Mouse (Mus musculus): ENCODE results near the gene Gm45261. TPM values are rescaled to one million over a fixed set of nuclear protein-coding genes. Genes with fewer than 3 reads are reported as not detected.

Gm45261 gene
- polyA plus RNA-seq, 2 experiments: not detected

GRCm38 (mm10) chr1:80416329-80416728 is 44.9 kb downstream of the Gm45261 start:
- Histone ChIP-seq H3K4me3 (ENCODE audit: insufficient read depth in 1 of 2, low read depth in 2 of 2, low read length in 2 of 2) (no peak overlapping the region), H3K36me3 (replicated peaks; ENCODE audit: control insufficient read depth, insufficient read depth, low read depth) (no peaks in the 10 kb centered on the region), H3K4me1 (replicated peaks; ENCODE audit: control insufficient read depth in 2 of 2, insufficient read depth in 2 of 2, low read length in 1 of 2) (peaks cover 0 to 2% of the 10 kb centered on the region in 2 experiments; a peak in 1 of 4 replicates), H3K4me2 (ENCODE audit: low read depth) (no peak overlapping the region), H3K9ac (replicated peaks) (no peak overlapping the region), H3K9me3 (ENCODE audit: control insufficient read depth, low read length) (no peaks in the 10 kb centered on the region), H3K27ac (no peak overlapping the region), H3K27me3 (ENCODE audit: control insufficient read depth, insufficient read depth, low read length) (no peaks in the 10 kb centered on the region)
- DNase-seq (ENCODE audit: low read depth in 3 of 3, low spot score in 3 of 3): no peak
- WGBS (ENCODE audit: insufficient replicate concordance): 53% methylated on average over 5 of the region's 5 CpGs
- ATAC-seq (ENCODE audit: insufficient read depth): no peak
- TF ChIP-seq CTCF (IDR thresholded peaks at IDR 0.05; ENCODE audit: low read depth) (no peak), EP300 (IDR thresholded peaks at IDR 0.05; ENCODE audit: low read depth) (no peak)

- TF ChIP-seq EP300 (IDR thresholded peaks at IDR 0.05; ENCODE audit: low read depth): no peak
- no peak for TF ChIP-seq CTCF (IDR thresholded peaks at IDR 0.05; ENCODE audit: low read depth)
- no peak overlapping the region for H3K27ac ChIP-seq
- H3K4me3 ChIP-seq (ENCODE audit: insufficient read depth in 1 of 2, low read depth in 2 of 2, low read length in 2 of 2): no peak overlapping the region
- no peaks in the 10 kb centered on the region for H3K9me3 ChIP-seq (ENCODE audit: control insufficient read depth, low read length)
- H3K36me3 ChIP-seq (replicated peaks; ENCODE audit: control insufficient read depth, insufficient read depth, low read depth): no peaks in the 10 kb centered on the region
- no peak for ATAC-seq (ENCODE audit: insufficient read depth)
- 43% methylated on average over 2 of the region's 2 CpGs for WGBS (ENCODE audit: insufficient replicate concordance)
- no peak overlapping the region for H3K9ac ChIP-seq (replicated peaks)
- no peak for DNase-seq (ENCODE audit: low read depth in 3 of 3, low spot score in 3 of 3)
- H3K4me2 ChIP-seq (ENCODE audit: low read depth): no peak overlapping the region
- H3K4me1 ChIP-seq (replicated peaks; ENCODE audit: control insufficient read depth in 2 of 2, insufficient read depth in 2 of 2, low read length in 1 of 2): no peaks in the 10 kb centered on the region
- H3K27me3 ChIP-seq (ENCODE audit: control insufficient read depth, insufficient read depth, low read length): no peaks in the 10 kb centered on the region
Observed at GRCm38 (mm10) chr1:80412521-80412920, 48.7 kb downstream of the Gm45261 start.

- Histone ChIP-seq H3K27ac (no peak overlapping the region), H3K4me3 (ENCODE audit: insufficient read depth in 1 of 2, low read depth in 2 of 2, low read length in 2 of 2) (no peak overlapping the region), H3K4me1 (replicated peaks; ENCODE audit: control insufficient read depth in 2 of 2, insufficient read depth in 2 of 2, low read length in 1 of 2) (no peaks in the 10 kb centered on the region), H3K27me3 (ENCODE audit: control insufficient read depth, insufficient read depth, low read length) (no peaks in the 10 kb centered on the region), H3K4me2 (ENCODE audit: low read depth) (no peak overlapping the region), H3K36me3 (replicated peaks; ENCODE audit: control insufficient read depth, insufficient read depth, low read depth) (no peaks in the 10 kb centered on the region), H3K9me3 (ENCODE audit: control insufficient read depth, low read length) (no peaks in the 10 kb centered on the region), H3K9ac (replicated peaks) (no peak overlapping the region)
- no peak for DNase-seq (ENCODE audit: low read depth in 3 of 3, low spot score in 3 of 3)
- ATAC-seq (ENCODE audit: insufficient read depth): no peak
- TF ChIP-seq EP300 (IDR thresholded peaks at IDR 0.05; ENCODE audit: low read depth): no peak
- TF ChIP-seq CTCF (IDR thresholded peaks at IDR 0.05; ENCODE audit: low read depth): no peak
Observed at GRCm38 (mm10) chr1:80410229-80410973, 50.8 kb downstream of the Gm45261 start.

GRCm38 (mm10) chr1:80409467-80410105 is 51.7 kb downstream of the Gm45261 start:
- ATAC-seq (ENCODE audit: insufficient read depth) (no peak), DNase-seq (ENCODE audit: low read depth in 3 of 3, low spot score in 3 of 3) (no peak)
- H3K9me3 ChIP-seq (ENCODE audit: control insufficient read depth, low read length): no peaks in the 10 kb centered on the region
- H3K27ac ChIP-seq: no peak overlapping the region
- TF ChIP-seq CTCF (IDR thresholded peaks at IDR 0.05; ENCODE audit: low read depth) (no peak), EP300 (IDR thresholded peaks at IDR 0.05; ENCODE audit: low read depth) (no peak)
- no peak overlapping the region for H3K4me3 ChIP-seq (ENCODE audit: insufficient read depth in 1 of 2, low read depth in 2 of 2, low read length in 2 of 2)
- H3K4me2 ChIP-seq (ENCODE audit: low read depth): no peak overlapping the region
- no peak overlapping the region for H3K9ac ChIP-seq (replicated peaks)
- 33% methylated on average over 6 of the region's 6 CpGs for WGBS (ENCODE audit: insufficient replicate concordance)
- H3K4me1 ChIP-seq (replicated peaks; ENCODE audit: control insufficient read depth in 2 of 2, insufficient read depth in 2 of 2, low read length in 1 of 2): no peaks in the 10 kb centered on the region
- H3K36me3 ChIP-seq (replicated peaks; ENCODE audit: control insufficient read depth, insufficient read depth, low read depth): no peaks in the 10 kb centered on the region
- no peaks in the 10 kb centered on the region for H3K27me3 ChIP-seq (ENCODE audit: control insufficient read depth, insufficient read depth, low read length)

GRCm38 (mm10) chr1:80408586-80408985 is 52.7 kb downstream of the Gm45261 start:
- ATAC-seq (ENCODE audit: insufficient read depth) (no peak), DNase-seq (ENCODE audit: low read depth in 3 of 3, low spot score in 3 of 3) (peak in 2 of 3 experiments; percentile 20 to 32)
- H3K9me3 ChIP-seq (ENCODE audit: control insufficient read depth, low read length): no peaks in the 10 kb centered on the region
- H3K27me3 ChIP-seq (ENCODE audit: control insufficient read depth, insufficient read depth, low read length): no peaks in the 10 kb centered on the region
- H3K36me3 ChIP-seq (replicated peaks; ENCODE audit: control insufficient read depth, insufficient read depth, low read depth): no peaks in the 10 kb centered on the region
- TF ChIP-seq EP300 (IDR thresholded peaks at IDR 0.05; ENCODE audit: low read depth) (no peak), CTCF (IDR thresholded peaks at IDR 0.05; ENCODE audit: low read depth) (peak; percentile 74)
- no peak overlapping the region for H3K9ac ChIP-seq (replicated peaks)
- no peak overlapping the region for H3K4me3 ChIP-seq (ENCODE audit: insufficient read depth in 1 of 2, low read depth in 2 of 2, low read length in 2 of 2)
- H3K4me1 ChIP-seq (replicated peaks; ENCODE audit: control insufficient read depth in 2 of 2, insufficient read depth in 2 of 2, low read length in 1 of 2): no peaks in the 10 kb centered on the region
- H3K27ac ChIP-seq: no peak overlapping the region
- no peak overlapping the region for H3K4me2 ChIP-seq (ENCODE audit: low read depth)
- 0% methylated on average over 3 of the region's 3 CpGs for WGBS (ENCODE audit: insufficient replicate concordance)

Measured in liver, embryonic 14.5 days (tissue).